ENCODE assay signal across 12 mouse cellular contexts in the genomic region with DNA sequence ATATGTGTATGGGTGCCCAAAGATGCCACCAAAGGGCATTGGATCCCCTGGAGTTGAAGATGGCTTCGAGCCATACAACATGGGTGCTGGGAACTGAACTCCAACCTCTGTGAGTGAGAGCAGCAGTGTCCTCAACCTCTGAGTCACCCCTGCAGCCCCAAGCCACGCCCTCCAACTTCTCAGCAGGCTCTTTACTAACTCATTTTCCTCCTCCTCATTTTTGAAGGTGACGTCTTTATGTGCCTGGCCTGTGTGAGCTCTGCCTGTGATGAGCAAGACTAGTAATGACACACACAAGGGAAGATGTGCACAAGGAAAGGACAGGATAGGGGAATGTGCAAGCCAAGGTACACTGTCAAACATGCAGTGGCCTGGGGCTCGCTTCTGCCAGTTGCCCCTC.
"Had no signal": no experiment of that assay in that cellular context is flagged by ENCODE, and none has a peak within 500 bp of the region (broad histone marks: within the 10 kb centered on the region; RNA-seq: fewer than 3 reads in every experiment).

No protein-coding gene starts in this region.

- H3K36me3 ChIP-seq: lung, embryonic 15.5 days; midbrain, embryonic 13.5 days; neural tube, embryonic 12.5 days had no signal

- H3K4me2 ChIP-seq: liver, embryonic 12.5 days; lung, embryonic 15.5 days; midbrain, embryonic 13.5 days; neural tube, embryonic 12.5 days had no signal

- H3K9ac ChIP-seq: liver, embryonic 12.5 days; liver, postnatal 0 days; lung, embryonic 15.5 days; midbrain, embryonic 13.5 days; neural tube, embryonic 12.5 days had no signal

- DNase-seq: kidney, postnatal 25 days; layer of hippocampus, postnatal 36 days; liver, postnatal 0 days; lung, postnatal 14 days; thymus, postnatal 4 days had no signal

- H3K27ac ChIP-seq: limb, embryonic 10.5 days; liver, embryonic 12.5 days; lung, embryonic 15.5 days; macrophage; midbrain, embryonic 13.5 days; neural tube, embryonic 12.5 days; stomach, postnatal 0 days had no signal

- H3K9me3 ChIP-seq: limb, embryonic 10.5 days; liver, embryonic 12.5 days; lung, embryonic 15.5 days; midbrain, embryonic 13.5 days; neural tube, embryonic 12.5 days had no signal

- H3K4me3 ChIP-seq: limb, embryonic 10.5 days; liver, embryonic 12.5 days; lung, embryonic 15.5 days; midbrain, embryonic 13.5 days; neural tube, embryonic 12.5 days had no signal

- ATAC-seq: liver, embryonic 12.5 days; liver, postnatal 0 days; midbrain, embryonic 13.5 days had no signal

- H3K27me3 ChIP-seq: liver, embryonic 12.5 days; lung, embryonic 15.5 days; midbrain, embryonic 13.5 days; neural tube, embryonic 12.5 days had no signal
